Mouse (Mus musculus) MEL (cell line): ENCODE measurements around the gene Itpr1. TPM values are rescaled to one million over a fixed set of nuclear protein-coding genes. Genes with fewer than 3 reads are reported as not detected.

Experiments
- DNase-seq: peaks from one replicate; pipeline ENCODE4 v3.0.0; 2011; ENCODE audit warnings: low read depth, low spot score
- H3K27ac ChIP-seq: 2 replicates; pipeline ENCODE4 v1.5.1; 2012; ENCODE audit warnings: low read depth, mild to moderate bottlenecking, control low read depth, low read length, moderate library complexity; ENCODE audit not compliant: control insufficient read depth
- H3K27me3 ChIP-seq, 2 experiments: fragments of 150-350 bp in 1 of 2; sonication (generic) in 1 of 2; 2 replicates each; pipeline ENCODE4 v1.6.1; 2012; ENCODE audit warnings: low read length in 2 of 2, mild to moderate bottlenecking in 2 of 2, improper control_type of control experiment in 1 of 2, moderate library complexity in 1 of 2; ENCODE audit not compliant: insufficient read depth in 2 of 2, control insufficient read depth in 1 of 2
- H3K36me3 ChIP-seq, 2 experiments: 2 replicates each; pipeline ENCODE4 v1.6.1; 2012 to 2014; ENCODE audit warnings: low read length in 2 of 2, improper control_type of control experiment in 1 of 2, inconsistent platforms in 1 of 2, mild to moderate bottlenecking in 1 of 2; ENCODE audit not compliant: insufficient read depth in 2 of 2, control insufficient read depth in 1 of 2
- H3K4me1 ChIP-seq, 2 experiments: fragments of 150-350 bp in 1 of 2; sonication (generic) in 1 of 2; 2 replicates each; pipeline ENCODE4 v1.6.1; 2012; ENCODE audit warnings: low read length in 2 of 2, improper control_type of control experiment in 1 of 2, mild to moderate bottlenecking in 1 of 2; ENCODE audit not compliant: insufficient read depth in 2 of 2, control insufficient read depth in 1 of 2
- H3K4me3 ChIP-seq, 2 experiments: fragments of 150-350 bp in 1 of 2; sonication (generic) in 1 of 2; 2 replicates each; pipeline ENCODE4 v1.5.1; 2012; ENCODE audit warnings: low read depth in 2 of 2, low read length in 2 of 2, mild to moderate bottlenecking in 2 of 2, moderate library complexity in 2 of 2, control low read depth in 1 of 2, improper control_type of control experiment in 1 of 2; ENCODE audit not compliant: control insufficient read depth in 1 of 2, insufficient read depth in 1 of 2
- H3K79me2 ChIP-seq: 2 replicates; pipeline ENCODE4 v1.6.1; 2012; ENCODE audit warnings: mild to moderate bottlenecking, low read length, moderate library complexity; ENCODE audit not compliant: control insufficient read depth, poor library complexity, insufficient read depth
- H3K9ac ChIP-seq: 2 replicates; pipeline ENCODE4 v1.6.1; 2012; ENCODE audit warnings: low read depth, mild to moderate bottlenecking, control low read depth, low read length, moderate library complexity; ENCODE audit not compliant: control insufficient read depth, poor library complexity, severe bottlenecking
- H3K9me3 ChIP-seq: fragments of 150-350 bp; sonication (generic); replicated peaks from 2 replicates; pipeline ENCODE4 v1.6.1; 2012; ENCODE audit warnings: mild to moderate bottlenecking, low read length, improper control_type of control experiment, moderate library complexity; ENCODE audit not compliant: insufficient read depth
- BHLHE40 ChIP-seq: IDR thresholded peaks from 2 replicates; pipeline ENCODE4 v1.6.1; 2012; ENCODE audit warnings: low read depth, mild to moderate bottlenecking, inconsistent platforms, low read length, improper control_type of control experiment, borderline replicate concordance
- CHD2 ChIP-seq: IDR thresholded peaks from 2 replicates; pipeline ENCODE4 v1.6.1; 2011; ENCODE audit warnings: low read length, improper control_type of control experiment
- ELF1 ChIP-seq: IDR thresholded peaks from 2 replicates; pipeline ENCODE4 v1.6.1; 2014; ENCODE audit warnings: low read depth, mild to moderate bottlenecking, inconsistent platforms, low read length, improper control_type of control experiment, moderate library complexity
- EP300 ChIP-seq, 2 experiments: IDR thresholded peaks; 2 replicates each; pipeline ENCODE4 v1.6.1; 2011; ENCODE audit warnings: improper control_type of control experiment in 2 of 2, low read length in 2 of 2, low read depth in 1 of 2, mild to moderate bottlenecking in 1 of 2
- ETS1 ChIP-seq: IDR thresholded peaks from 2 replicates; pipeline ENCODE4 v1.6.1; 2012; ENCODE audit warnings: low read depth, mild to moderate bottlenecking, inconsistent platforms, low read length, improper control_type of control experiment, moderate library complexity
- GABPA ChIP-seq: IDR thresholded peaks from 2 replicates; pipeline ENCODE4 v1.6.1; 2012; ENCODE audit warnings: low read depth, mild to moderate bottlenecking, inconsistent platforms, low read length, improper control_type of control experiment, moderate library complexity
- GATA1 ChIP-seq: IDR thresholded peaks from 2 replicates; pipeline ENCODE4 v1.6.1; 2011; ENCODE audit warnings: low read depth, low read length, improper control_type of control experiment
- HCFC1 ChIP-seq: IDR thresholded peaks from 2 replicates; pipeline ENCODE4 v1.6.1; 2012; ENCODE audit warnings: low read depth, mild to moderate bottlenecking, inconsistent platforms, low read length, improper control_type of control experiment, moderate library complexity
- MAFK ChIP-seq: IDR thresholded peaks from 2 replicates; pipeline ENCODE4 v1.6.1; 2011; ENCODE audit warnings: low read depth, mild to moderate bottlenecking, low read length, improper control_type of control experiment, borderline replicate concordance
- MEF2A ChIP-seq: IDR thresholded peaks from 2 replicates; pipeline ENCODE4 v1.6.1; 2014; ENCODE audit warnings: low read depth, mild to moderate bottlenecking, inconsistent platforms, low read length, improper control_type of control experiment; ENCODE audit not compliant: poor library complexity, insufficient replicate concordance, severe bottlenecking; ENCODE audit errors: extremely low read depth
- MXI1 ChIP-seq: IDR thresholded peaks from 2 replicates; pipeline ENCODE4 v1.6.1; 2011; ENCODE audit warnings: mild to moderate bottlenecking, low read depth, low read length, improper control_type of control experiment
- MYB ChIP-seq: IDR thresholded peaks from 2 replicates; pipeline ENCODE4 v1.6.1; 2011; ENCODE audit warnings: mild to moderate bottlenecking, low read depth, low read length, improper control_type of control experiment
- MYC ChIP-seq: IDR thresholded peaks from 2 replicates; pipeline ENCODE4 v1.6.1; 2011; ENCODE audit warnings: low read depth, mild to moderate bottlenecking, low read length, improper control_type of control experiment, moderate library complexity
- POLR2A ChIP-seq, 2 experiments: IDR thresholded peaks; 2 replicates each; pipeline ENCODE4 v1.6.1; 2011 to 2012; ENCODE audit warnings: low read length in 2 of 2, mild to moderate bottlenecking in 2 of 2, control low read depth in 1 of 2, improper control_type of control experiment in 1 of 2, low read depth in 1 of 2, moderate library complexity in 1 of 2; ENCODE audit not compliant: control insufficient read depth in 1 of 2, insufficient read depth in 1 of 2, poor library complexity in 1 of 2
- RAD21 ChIP-seq: IDR thresholded peaks from 2 replicates; pipeline ENCODE4 v1.6.1; 2011; ENCODE audit warnings: mild to moderate bottlenecking, low read depth, low read length, improper control_type of control experiment
- SIN3A ChIP-seq: IDR thresholded peaks from 2 replicates; pipeline ENCODE4 v1.6.1; 2012; ENCODE audit warnings: low read length, improper control_type of control experiment, inconsistent platforms
- SMC3 ChIP-seq: IDR thresholded peaks from 2 replicates; pipeline ENCODE4 v1.6.1; 2011; ENCODE audit warnings: low read depth, low read length, improper control_type of control experiment
- TAL1 ChIP-seq: IDR thresholded peaks from 2 replicates; pipeline ENCODE4 v1.6.1; 2012; ENCODE audit warnings: mild to moderate bottlenecking, inconsistent platforms, low read length, moderate library complexity, mixed read lengths
- TBP ChIP-seq: IDR thresholded peaks from 2 replicates; pipeline ENCODE4 v1.8.0; 2011; ENCODE audit warnings: low read depth, low read length, improper control_type of control experiment
- UBTF ChIP-seq: IDR thresholded peaks from 2 replicates; pipeline ENCODE4 v1.6.1; 2012; ENCODE audit warnings: low read depth, mild to moderate bottlenecking, inconsistent platforms, low read length, improper control_type of control experiment, moderate library complexity, borderline replicate concordance; ENCODE audit not compliant: insufficient read depth
- USF1 ChIP-seq: IDR thresholded peaks from 2 replicates; pipeline ENCODE4 v1.6.1; 2014; ENCODE audit warnings: low read depth, mild to moderate bottlenecking, inconsistent platforms, low read length, improper control_type of control experiment, moderate library complexity
- ZC3H11A ChIP-seq: IDR thresholded peaks from 2 replicates; pipeline ENCODE4 v1.6.1; 2012; ENCODE audit warnings: low read depth, mild to moderate bottlenecking, inconsistent platforms, low read length, improper control_type of control experiment
- ZKSCAN1 ChIP-seq: IDR thresholded peaks from 2 replicates; pipeline ENCODE4 v1.6.1; 2012; ENCODE audit warnings: low read depth, mild to moderate bottlenecking, inconsistent platforms, low read length, improper control_type of control experiment, moderate library complexity
- polyA plus RNA-seq, 2 experiments: library from polyadenylated mRNA; stranded (reverse) in 1 of 2; unstranded in 1 of 2; fragments of >175 nt in 1 of 2; fragments of >200 nt in 1 of 2; gene quantifications; 2 replicates each; pipeline versions ENCODE4 v1.2.1 to v1.2.4; 2012; ENCODE audit warnings: low replicate concordance in 2 of 2, low read depth in 1 of 2; ENCODE audit not compliant: insufficient read length in 2 of 2, insufficient read depth in 1 of 2, missing spikeins in 1 of 2
- total RNA-seq: library from RNA; depleted of rRNA; stranded (reverse); fragments of 300-350 nt; gene quantifications from 2 replicates; pipeline ENCODE4 v1.2.3, GENCODE M21; 2012

Gene Itpr1
- total and polyA plus RNA-seq, 3 experiments, result 15.6 to 19.0 TPM; not detected in 1

DNA sequence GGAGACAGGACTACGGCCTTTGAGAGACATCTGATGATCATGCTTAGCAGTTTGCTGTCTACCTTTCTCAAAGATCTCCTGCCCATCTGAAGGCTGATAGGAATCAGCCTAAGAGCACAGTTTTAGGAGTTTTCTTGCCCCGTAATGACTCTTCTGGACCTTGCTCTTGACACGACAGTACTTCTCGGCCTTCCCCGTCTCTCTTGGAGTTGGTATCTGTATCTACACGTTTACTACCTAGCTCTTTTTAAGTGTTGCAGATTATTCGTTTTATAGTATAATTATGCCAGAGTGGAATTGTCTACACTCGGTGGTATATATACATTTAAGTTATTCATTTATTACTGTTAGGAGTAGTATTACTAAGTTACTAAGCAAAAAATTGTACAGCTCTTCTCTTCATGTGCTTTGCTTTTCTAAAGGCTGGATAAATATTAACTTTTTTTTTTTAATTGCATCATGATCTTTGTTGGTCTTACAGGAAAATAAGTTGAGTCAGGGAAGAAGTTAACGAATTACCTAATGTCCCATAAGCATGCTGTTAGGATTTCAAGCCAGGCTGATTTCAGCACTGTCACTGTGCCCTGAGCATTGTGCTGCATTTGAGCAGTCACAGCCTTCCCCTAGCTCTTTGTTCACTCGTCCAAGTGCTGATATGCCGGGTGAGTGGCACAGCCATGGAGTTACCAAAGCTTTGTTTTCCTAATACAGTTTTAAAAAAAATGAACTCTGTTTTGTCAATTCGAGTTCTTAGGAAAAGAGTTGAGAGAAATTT lies 64.9 kb downstream of the Itpr1 start:
- no peak overlapping the region for H3K27ac ChIP-seq
- no peak for TF ChIP-seq RAD21
- TF ChIP-seq MAFK, result no peak
- no peak for TF ChIP-seq MYC
- no peak for TF ChIP-seq BHLHE40
- no peak for TF ChIP-seq GABPA
- TF ChIP-seq MEF2A, result no peak
- no peak for TF ChIP-seq USF1
- TF ChIP-seq MXI1, result no peak
- no peak for TF ChIP-seq ELF1
- TF ChIP-seq UBTF, result no peak
- no peak for TF ChIP-seq ZC3H11A
- no peak for TF ChIP-seq ZKSCAN1
- TF ChIP-seq TAL1, result no peak
- TF ChIP-seq SMC3, result no peak
- TF ChIP-seq POLR2A (IDR thresholded peaks at IDR 0.05; ENCODE audit: control insufficient read depth in 1 of 2, insufficient read depth in 1 of 2, low read depth in 1 of 2, low read length in 2 of 2, poor library complexity in 1 of 2), result no peak
- H3K27me3 ChIP-seq, result no peaks in the 10 kb centered on the region
- H3K9me3 ChIP-seq, result no peaks in the 10 kb centered on the region
- no peak overlapping the region for H3K9ac ChIP-seq
- H3K4me1 ChIP-seq, result peaks cover 0 to 6% of the 10 kb centered on the region in 2 experiments; a peak in 2 of 4 replicates
- no peak overlapping the region for H3K4me3 ChIP-seq
- H3K36me3 ChIP-seq, result peaks cover 0 to 2% of the 10 kb centered on the region in 2 experiments; a peak in 1 of 4 replicates
- H3K79me2 ChIP-seq, result no peaks in the 10 kb centered on the region
- DNase-seq, result no peak

DNA sequence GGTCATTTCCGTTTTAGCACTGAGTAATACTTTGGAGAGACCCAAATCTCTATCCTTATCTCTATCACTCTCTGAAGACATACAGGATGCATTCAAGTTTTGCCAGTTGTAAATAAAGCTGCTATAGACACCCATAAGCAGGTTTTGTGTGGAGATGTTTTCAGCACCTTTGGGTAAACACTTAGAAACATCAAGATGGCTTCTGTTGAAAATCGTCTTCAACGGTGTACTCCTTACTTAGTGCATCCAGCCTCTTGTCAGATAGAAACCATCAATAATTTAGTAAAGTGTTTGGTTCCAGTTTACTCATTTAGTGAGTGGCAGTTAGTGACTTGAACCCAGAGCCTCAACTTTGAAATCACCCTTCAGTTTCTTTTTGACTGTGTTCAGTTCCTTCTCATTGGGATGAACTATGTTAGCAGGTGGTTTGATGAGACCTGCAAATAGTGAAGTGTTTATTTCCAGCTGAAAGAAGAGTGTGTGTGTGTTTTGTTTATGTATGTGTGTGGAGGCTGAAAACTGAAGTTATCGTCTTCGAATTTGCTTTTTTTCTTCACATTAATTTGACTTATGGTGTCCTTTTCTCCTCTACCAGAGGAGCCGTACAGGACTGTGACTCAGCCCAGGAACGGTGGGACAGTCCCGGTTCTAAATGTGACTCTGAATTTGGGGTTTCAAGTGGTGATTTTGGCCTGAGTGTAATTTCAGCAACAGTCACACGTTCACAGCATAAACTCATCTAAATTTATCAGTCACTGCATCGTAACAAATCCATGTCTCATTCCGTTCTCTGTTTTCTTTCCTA lies 66.1 kb downstream of the Itpr1 start:
- DNase-seq, result no peak
- no peaks in the 10 kb centered on the region for H3K27me3 ChIP-seq
- no peak overlapping the region for H3K9ac ChIP-seq
- no peak overlapping the region for H3K4me3 ChIP-seq
- no peak overlapping the region for H3K27ac ChIP-seq
- H3K79me2 ChIP-seq, result no peaks in the 10 kb centered on the region
- TF ChIP-seq CHD2 (no peak), TAL1 (no peak), MYB (no peak), TBP (no peak), ETS1 (no peak), POLR2A (IDR thresholded peaks at IDR 0.05; ENCODE audit: control insufficient read depth in 1 of 2, insufficient read depth in 1 of 2, low read depth in 1 of 2, low read length in 2 of 2, poor library complexity in 1 of 2) (no peak), EP300 (IDR thresholded peaks at IDR 0.05; ENCODE audit: low read depth in 1 of 2, low read length in 2 of 2) (no peak), SIN3A (no peak), GATA1 (no peak), SMC3 (no peak), HCFC1 (no peak), UBTF (no peak)
- peaks cover 0 to 6% of the 10 kb centered on the region in 2 experiments; a peak in 2 of 4 replicates for H3K4me1 ChIP-seq
- 0 out of 4 replicates have a peak, but pooled peaks cover 0 to 2% of the 10 kb centered on the region in 2 experiments for H3K36me3 ChIP-seq
- H3K9me3 ChIP-seq, result no peaks in the 10 kb centered on the region
